Mouse (Mus musculus) MN1 (cell line): ENCODE results near the gene Ireb2.
A peak's percentile ranks its signal among the peaks of the same experiment; 100 is the strongest.
"Not testable (repeated sequence)": the region's sequence is repeated elsewhere in the genome, so short reads cannot be mapped to it uniquely, and the experiment has no call there.

Source experiments
- DNase-seq: peaks from one replicate; pipeline ENCODE4 v3.0.0-alpha.2; 2016; ENCODE audit warnings: low spot score

Gene Ireb2

DNA sequence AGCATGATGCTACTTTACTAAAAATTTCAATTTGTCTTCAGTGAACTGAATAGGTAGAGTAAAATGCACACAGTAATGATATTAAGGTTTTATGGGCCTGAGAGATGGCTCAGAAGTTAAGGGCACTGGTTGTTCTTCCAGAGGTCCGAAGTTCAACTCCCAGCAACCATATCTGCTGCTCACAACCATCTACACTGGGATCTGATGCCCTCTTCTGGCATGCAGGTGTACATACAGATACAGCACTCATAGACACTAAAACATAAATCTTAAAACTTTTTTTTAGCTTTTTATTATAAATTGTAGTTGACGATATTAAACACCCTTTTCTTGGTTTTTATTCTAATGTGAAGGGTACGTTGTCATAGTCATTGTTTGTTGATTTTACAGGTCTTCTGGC is 33.5 kb downstream of the Ireb2 start:
- DNase-seq: no peak

- no peak for DNase-seq
Observed at GRCm38 (mm10) chr9:54909446-54909845, 45.9 kb downstream of the Ireb2 start.

- DNase-seq: no peak
Observed at GRCm38 (mm10) chr9:54915576-54915975, 52.0 kb downstream of the Ireb2 start.

GRCm38 (mm10) chr9:54916401-54916800 is 52.8 kb downstream of the Ireb2 start:
- DNase-seq: no peak

- DNase-seq: no peak
Observed at GRCm38 (mm10) chr9:54917010-54917677, 53.6 kb downstream of the Ireb2 start, which contains the start of gene Hykk. TSS of gene Hykk (plus strand) at chr9:54917283.

- DNase-seq: no peak
Observed at GRCm38 (mm10) chr9:54918191-54918590, 54.6 kb downstream of the Ireb2 start.

- no peak for DNase-seq
Observed at GRCm38 (mm10) chr9:54918781-54919180, 55.2 kb downstream of the Ireb2 start.

GRCm38 (mm10) chr9:54919946-54920345 is 56.4 kb downstream of the Ireb2 start:
- DNase-seq: no peak

GRCm38 (mm10) chr9:54930741-54931140 is 67.2 kb downstream of the Ireb2 start:
- DNase-seq: no peak

GRCm38 (mm10) chr9:54931765-54932164 is 68.2 kb downstream of the Ireb2 start:
- no peak for DNase-seq

DNA sequence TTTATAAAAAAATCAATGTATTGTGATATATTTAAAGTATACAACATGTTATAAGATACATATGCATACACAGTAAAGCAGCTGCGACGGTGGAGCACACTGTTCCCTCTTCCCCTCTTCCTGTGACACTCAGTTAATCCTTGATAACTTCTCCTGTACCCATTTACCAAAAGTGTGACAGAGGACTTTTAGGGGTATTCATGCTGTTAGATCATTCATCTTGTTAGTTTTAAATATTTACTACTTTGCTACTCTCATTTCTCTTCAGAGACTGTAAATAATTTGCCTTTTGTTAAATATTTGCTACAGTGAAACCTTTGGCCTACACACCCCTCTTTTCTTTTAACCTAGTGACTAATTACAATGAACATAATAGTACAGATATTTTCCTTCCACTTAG is 68.8 kb downstream of the Ireb2 start:
- DNase-seq: no peak

DNA sequence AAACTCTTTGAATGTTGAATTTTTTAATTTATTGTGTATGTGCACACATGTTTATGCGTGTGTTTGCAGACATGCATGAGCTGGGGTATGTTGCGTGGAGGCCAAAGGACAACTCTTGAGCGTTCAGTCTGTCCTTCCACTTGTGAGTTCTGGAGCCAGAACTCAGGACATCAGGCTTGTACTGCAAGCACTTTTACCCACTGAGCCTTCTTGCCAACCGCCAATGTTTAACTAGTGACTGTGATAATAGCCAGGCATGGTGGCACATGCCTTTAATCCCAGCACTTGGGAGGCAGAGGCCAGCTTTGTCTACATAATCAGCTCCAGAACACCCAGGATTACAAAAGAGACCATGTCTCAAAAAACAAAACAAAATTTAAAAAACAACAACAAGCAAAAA is 78.5 kb downstream of the Ireb2 start:
- DNase-seq: no peak

GRCm38 (mm10) chr9:54944467-54944866 is 80.9 kb downstream of the Ireb2 start:
- DNase-seq: no peak

GRCm38 (mm10) chr9:54946256-54946655 is 82.7 kb downstream of the Ireb2 start:
- no peak for DNase-seq

- DNase-seq: no peak
Observed at GRCm38 (mm10) chr9:54949465-54949864, 85.9 kb downstream of the Ireb2 start.

GRCm38 (mm10) chr9:54950162-54950561 is 86.6 kb downstream of the Ireb2 start:
- DNase-seq: not testable (repeated sequence)

DNA sequence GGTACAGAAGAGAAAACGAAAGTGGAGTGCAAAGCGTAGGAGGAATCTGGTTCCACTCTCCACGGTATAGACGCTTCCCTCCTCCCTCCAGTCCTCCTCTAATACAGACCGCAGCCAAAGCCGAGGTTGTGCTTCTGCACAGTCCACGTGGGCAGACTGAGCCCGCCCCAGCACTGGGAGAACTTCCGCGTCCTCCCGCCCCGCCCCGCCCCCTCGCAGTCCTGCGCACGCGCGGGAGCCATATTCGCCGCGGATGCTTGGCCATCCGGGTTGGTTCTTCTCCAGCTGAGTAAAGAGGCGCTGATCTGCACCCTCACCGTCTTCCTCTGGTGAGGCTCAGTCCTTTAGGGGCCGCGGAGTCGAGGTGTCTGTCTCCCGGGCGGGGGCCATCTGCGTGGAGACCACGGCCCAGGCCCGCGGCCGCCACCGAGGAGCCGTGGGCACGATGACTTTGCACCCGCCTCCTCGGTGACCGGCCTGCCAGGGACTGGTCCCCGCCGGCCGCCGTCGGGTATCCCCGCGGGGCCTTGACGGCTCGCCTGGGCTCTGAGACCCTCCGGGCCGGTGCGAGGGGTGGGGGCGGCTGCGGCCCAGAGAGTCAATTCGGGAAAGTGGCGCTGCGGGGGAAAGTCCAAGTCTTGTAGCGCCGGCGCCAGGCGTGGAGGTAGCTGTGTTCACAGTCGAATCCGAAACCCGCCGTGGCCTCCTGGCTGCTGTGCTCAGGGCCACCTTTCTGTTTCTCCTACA is 87.2 kb downstream of the Ireb2 start, which contains the start of the genes Psma4 and AY074887:
TSS of gene Psma4 (plus strand) at position 216 of the 747 bp plus-strand sequence.
TSS of gene AY074887 (minus strand) at position 424 of the 747 bp plus-strand sequence.
- DNase-seq: peak; percentile 95

DNA sequence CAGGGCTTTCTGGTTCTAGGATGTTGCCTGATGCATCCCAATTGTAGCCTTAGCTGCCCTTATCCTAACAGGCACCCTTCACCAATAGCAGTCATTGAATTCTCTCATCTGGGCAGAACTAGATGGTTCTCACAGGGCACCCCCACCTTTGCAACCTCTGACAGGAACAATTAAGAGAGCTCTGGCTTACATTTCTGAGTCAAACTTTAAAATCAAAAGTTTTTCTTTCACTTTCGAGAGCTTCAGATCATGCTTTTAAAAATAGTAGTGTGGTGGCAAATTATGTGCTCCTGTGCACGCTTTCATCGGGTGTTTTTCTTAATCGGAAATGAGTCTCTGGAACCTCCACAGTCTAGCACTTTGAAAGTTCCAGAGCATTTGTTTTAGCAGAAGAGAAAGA is 97.5 kb downstream of the Ireb2 start:
- DNase-seq: no peak
